Mouse (Mus musculus): ENCODE measurements around the gene Fosb. TPM values are rescaled to one million over a fixed set of nuclear protein-coding genes. Genes with fewer than 3 reads are reported as not detected.

Fosb gene
- total RNA-seq, 2 experiments from 2014 or later: 20.4 to 26.6 TPM

DNA sequence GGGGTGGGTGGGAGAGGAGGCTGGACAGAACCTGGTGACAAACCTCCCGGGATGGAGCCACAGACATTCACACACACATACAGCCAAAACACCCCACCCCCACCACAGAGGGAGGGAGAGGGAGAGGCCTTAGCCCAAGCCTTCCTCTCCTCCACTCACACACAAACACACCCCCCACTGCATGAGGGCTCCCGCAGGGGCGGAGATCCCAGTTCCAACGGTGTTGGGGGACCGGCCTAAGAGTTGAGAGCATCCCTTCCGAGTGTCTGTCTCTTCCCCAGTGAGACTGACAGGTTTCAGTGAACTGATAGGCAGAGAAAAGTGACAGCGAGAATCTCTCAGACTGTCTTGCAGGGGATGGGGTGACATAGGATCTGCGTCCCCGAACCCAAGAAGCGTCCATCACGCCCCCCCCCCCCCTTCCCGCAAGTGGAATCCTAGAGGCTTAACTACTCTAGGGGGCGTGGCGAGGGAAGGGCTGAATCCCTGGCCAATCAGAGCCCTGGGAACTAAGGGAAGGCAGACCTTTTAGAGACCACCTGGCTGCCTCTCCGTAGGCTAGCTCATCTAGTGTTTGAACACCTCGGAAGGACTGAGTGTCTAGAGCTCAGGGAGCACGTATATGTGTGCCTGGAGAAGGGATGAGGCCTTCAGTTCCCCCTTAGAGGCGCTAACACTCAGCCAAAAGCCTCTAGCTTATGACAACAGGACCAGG is 2.0 kb downstream of the Fosb start:
- DNase-seq (ENCODE audit: low spot score in 2 of 2): peak; percentile 67 to 85

GRCm38 (mm10) chr7:19306819-19307738 is 2.8 kb downstream of the Fosb start:
- no peak for DNase-seq (ENCODE audit: low spot score in 2 of 2)

DNA sequence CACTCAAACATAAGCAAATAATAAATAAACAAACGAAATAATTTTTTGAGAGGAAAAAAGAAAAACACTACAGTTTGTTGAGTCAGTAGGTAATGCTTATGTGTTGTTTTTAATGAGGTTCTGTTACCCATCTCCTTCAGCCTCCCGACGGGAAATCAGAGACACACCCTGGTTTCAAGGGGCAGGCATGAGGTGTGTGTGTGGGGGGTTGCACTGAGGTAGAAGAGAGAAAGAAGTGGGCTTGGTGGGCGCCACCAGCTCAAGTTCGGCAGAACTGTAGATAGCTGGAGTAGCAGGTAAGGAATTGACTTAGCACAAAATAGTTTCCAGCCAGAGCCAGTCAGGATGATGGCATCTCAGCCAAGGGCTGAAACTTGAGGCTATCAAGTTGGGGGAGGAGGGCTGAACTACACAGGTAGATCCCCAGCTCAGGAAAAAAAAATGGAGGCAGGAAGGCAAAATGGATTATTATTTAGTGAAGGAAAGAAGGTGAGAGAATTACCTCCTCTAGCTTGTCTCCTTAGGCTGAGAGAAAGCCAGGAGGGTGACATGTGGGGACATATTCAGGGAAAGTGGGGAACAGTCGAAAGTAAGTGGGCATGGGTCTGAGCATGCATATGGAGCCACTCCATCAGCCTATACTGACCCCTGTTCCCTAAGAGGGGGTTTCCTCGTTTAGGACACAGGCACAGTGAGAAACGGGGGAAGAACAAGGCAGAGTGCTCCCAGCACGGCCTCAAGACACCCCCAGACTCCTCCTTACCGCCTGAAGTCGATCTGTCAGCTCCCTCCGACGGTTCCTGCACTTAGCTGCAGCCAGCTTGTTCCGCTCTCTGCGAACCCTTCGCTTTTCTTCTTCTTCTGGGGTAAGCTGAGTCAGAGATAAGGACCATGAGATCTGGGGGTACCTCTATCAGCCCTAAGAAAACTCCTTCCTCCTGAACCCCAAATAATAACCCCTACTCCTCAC is 3.8 kb downstream of the Fosb start:
- no peak for DNase-seq (ENCODE audit: low spot score in 2 of 2)

DNA sequence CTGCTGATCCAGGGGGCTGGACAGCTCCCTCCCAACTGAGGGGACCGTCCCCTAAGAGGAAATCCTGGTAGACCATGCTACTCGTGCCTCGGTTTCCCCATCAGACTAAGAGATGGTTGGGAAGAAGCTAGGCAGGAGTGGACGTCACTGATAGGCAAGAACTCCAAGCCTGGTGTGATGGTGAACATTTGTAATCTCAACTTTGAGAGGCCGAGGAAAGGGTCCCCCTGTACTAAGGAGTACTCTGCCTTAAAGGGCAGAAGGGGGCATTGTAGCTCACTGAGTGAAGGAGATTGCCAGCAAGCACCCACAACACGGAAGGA is 4.5 kb downstream of the Fosb start:
- no peak for DNase-seq (ENCODE audit: low spot score in 2 of 2)

- DNase-seq (ENCODE audit: low spot score in 2 of 2): no peak
Measured at GRCm38 (mm10) chr7:19304501-19305412, 5.1 kb downstream of the Fosb start.

- DNase-seq (ENCODE audit: low spot score in 2 of 2): peak in 1 of 2 experiments; percentile 71
Measured at GRCm38 (mm10) chr7:19303770-19304169, 6.1 kb downstream of the Fosb start.

GRCm38 (mm10) chr7:19303046-19303305 is 6.9 kb downstream of the Fosb start:
- no peak for DNase-seq (ENCODE audit: low spot score in 2 of 2)

GRCm38 (mm10) chr7:19302264-19303045 is 7.4 kb downstream of the Fosb start:
- DNase-seq (ENCODE audit: low spot score in 2 of 2): no peak

GRCm38 (mm10) chr7:19301461-19302263 is 8.2 kb downstream of the Fosb start:
- no peak for DNase-seq (ENCODE audit: low spot score in 2 of 2)

- DNase-seq (ENCODE audit: low spot score in 2 of 2): peak in 1 of 2 experiments; percentile 89
Measured at GRCm38 (mm10) chr7:19300501-19301421, 9.1 kb downstream of the Fosb start.

GRCm38 (mm10) chr7:19299194-19299593 is 10.7 kb downstream of the Fosb start:
- peak in 1 of 2 experiments; percentile 50 for DNase-seq (ENCODE audit: low spot score in 2 of 2)

GRCm38 (mm10) chr7:19297794-19298193 is 12.1 kb downstream of the Fosb start:
- DNase-seq (ENCODE audit: low spot score in 2 of 2): no peak

DNA sequence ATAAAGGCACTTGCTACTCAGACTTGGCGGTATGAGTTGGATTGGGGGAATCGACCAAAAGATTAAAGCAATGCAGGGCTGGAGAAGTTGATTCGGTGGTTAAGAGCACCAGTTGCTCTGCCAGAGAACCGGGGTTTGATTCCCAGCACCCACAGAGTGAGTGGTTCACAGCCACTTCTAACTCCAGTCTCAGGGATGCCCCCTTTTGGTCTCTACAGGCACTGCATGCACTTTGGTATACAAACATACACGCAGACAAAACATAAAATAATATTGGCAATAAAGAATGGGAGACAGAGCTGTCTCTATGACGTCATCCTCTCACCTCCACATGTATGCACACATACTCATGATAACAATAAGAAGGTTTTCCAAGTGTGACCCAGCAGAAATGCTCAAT is 12.8 kb downstream of the Fosb start:
- no peak for DNase-seq (ENCODE audit: low spot score in 2 of 2)

GRCm38 (mm10) chr7:19295503-19296185 is 14.2 kb downstream of the Fosb start:
- peak; percentile 92 to 98 for DNase-seq (ENCODE audit: low spot score in 2 of 2)

DNA sequence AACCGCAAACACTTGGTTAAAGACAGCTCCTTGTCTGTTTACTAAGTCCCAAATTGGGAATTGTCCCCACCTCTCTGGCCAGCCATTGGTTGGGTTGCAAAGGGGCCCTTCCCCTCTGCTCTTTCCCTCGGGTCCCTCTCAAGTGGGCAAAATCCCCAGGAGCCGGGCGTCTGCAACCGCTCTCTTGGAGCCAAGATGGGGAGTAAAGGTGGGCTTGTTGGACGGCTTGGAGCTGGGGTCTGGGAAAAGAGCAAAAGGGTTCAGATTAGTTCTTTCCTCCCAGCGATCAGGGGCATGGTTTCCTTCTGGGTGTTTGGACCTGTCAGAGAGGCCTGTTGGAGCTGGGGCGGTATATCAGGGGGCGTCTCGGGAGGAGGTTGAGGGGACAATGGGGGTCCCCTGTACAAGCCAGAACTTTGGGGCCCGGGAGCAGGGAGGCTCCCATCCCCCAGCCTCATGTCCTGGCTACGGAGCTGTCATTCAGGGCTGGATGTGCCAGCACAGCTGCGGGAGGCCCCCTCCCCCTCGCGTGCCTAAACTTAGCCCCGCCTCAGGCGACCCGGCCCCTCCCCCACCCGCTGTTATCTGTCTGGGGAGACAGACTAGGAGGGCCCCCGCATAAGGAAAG is 18.8 kb downstream of the Fosb start:
- DNase-seq (ENCODE audit: low spot score in 2 of 2): no peak

DNA sequence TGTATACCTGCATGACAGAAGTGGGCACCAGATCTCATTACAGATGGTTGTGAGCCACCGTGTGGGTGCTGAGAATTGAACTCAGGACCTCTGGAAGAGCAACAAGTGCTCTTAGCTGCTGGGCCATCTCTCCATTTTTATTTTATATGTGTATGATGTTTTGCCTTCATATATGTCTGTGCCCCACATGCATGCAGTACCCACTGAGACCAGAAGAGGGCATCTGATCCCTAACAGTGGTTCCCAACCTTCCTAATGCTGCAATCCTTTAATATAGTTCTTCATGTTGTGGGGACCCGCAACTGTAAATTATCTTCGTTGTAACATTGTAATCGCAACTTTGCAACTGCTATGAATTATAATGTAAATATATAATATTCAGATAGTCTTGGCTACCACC is 25.1 kb downstream of the Fosb start:
- DNase-seq (ENCODE audit: low spot score in 2 of 2): peak in 1 of 2 experiments; percentile 71

DNA sequence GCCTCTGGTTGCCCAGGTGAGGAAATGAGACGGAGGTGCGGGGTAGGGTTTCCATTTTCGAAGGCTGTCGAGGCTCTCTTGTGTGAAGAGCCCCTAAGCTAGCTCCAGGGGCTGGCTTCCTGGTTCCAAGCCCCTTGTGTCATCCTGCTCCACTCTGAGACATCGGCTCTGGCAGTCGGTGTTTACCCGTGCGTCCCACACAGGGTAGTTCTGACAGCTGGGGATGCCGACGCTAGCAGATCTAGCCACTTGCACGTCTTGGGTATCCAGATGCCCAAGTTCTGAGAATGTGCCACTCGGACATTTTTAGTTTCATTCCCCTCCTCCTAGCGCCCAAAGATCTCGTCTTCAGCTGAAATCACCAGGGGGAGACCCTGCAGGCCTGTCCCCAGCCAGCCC is 26.4 kb downstream of the Fosb start:
- DNase-seq (ENCODE audit: low spot score in 2 of 2): peak in 1 of 2 experiments; percentile 45
